Mouse (Mus musculus) E14TG2a.4 (cell line): ENCODE measurements around the gene Tmc6.

Source experiments
- CTCF ChIP-seq: conservative IDR thresholded peaks from 2 replicates; pipeline ENCODE4 v1.5.1; 2014; ENCODE audit warnings: low read length
- NANOG ChIP-seq: IDR thresholded peaks from 2 replicates; pipeline ENCODE4 v1.6.1; 2014; ENCODE audit warnings: borderline replicate concordance, low read length, mixed read lengths
- POU5F1 ChIP-seq: IDR thresholded peaks from 2 replicates; pipeline ENCODE4 v1.6.1; 2014; ENCODE audit warnings: low read length, borderline replicate concordance

GRCm38 (mm10) chr11:117778031-117778430, 4.0 kb downstream of the Tmc6 start:
- TF ChIP-seq CTCF (no peak), POU5F1 (no peak), NANOG (no peak)
